Mouse (Mus musculus) v-Abl transformed pro-B cells (cell line): ENCODE data around the gene Terf2ip.

Source experiments
- in situ Hi-C, 2 experiments: fragments of 400-800 bp; cut with MboI; formaldehyde crosslinking; loops; one replicate each; pipeline ENCODE4 v1.15.1; 2025; ENCODE audit not compliant: unreplicated experiment in 2 of 2

Gene Terf2ip

GRCm38 (mm10) chr8:112010997-112011815 is at the start of gene Terf2ip, which contains the start of gene Kars:
Gene Terf2ip, plus strand, starts transcription at chr8:112011398.
Gene Kars, minus strand, starts transcription at chr8:112011323.
- in situ Hi-C loops: loop anchor here in 1 of 2 experiments (25.0 kb wide), 1 partner anchor 499 kb away; the partner anchor contains the start of gene Wdr59

GRCm38 (mm10) chr8:111962589-111962988 is 48.6 kb upstream of the Terf2ip start:
- in situ Hi-C loops: no loop called here

- in situ Hi-C loops: no loop called here
These were observed 48.1 kb upstream of the Terf2ip start for GRCm38 (mm10) chr8:111963091-111963490.

- in situ Hi-C loops: no loop called here
These were observed 47.7 kb upstream of the Terf2ip start for GRCm38 (mm10) chr8:111963546-111963945.

GRCm38 (mm10) chr8:111964351-111964750 is 46.8 kb upstream of the Terf2ip start:
- in situ Hi-C loops: no loop called here

- in situ Hi-C loops: no loop called here
These were observed 46.2 kb upstream of the Terf2ip start for GRCm38 (mm10) chr8:111964849-111965561.

- in situ Hi-C loops: no loop called here
These were observed 43.8 kb upstream of the Terf2ip start for GRCm38 (mm10) chr8:111967246-111967870.

GRCm38 (mm10) chr8:111968541-111968940 is 42.7 kb upstream of the Terf2ip start:
- in situ Hi-C loops: no loop called here

GRCm38 (mm10) chr8:111968991-111969390 is 42.2 kb upstream of the Terf2ip start:
- in situ Hi-C loops: no loop called here

GRCm38 (mm10) chr8:111974138-111974537 is 37.1 kb upstream of the Terf2ip start:
- in situ Hi-C loops: no loop called here

- in situ Hi-C loops: loop anchor here (25.0 kb wide), 2 partner anchors 463 to 638 kb away; partner anchors contain the start of genes Mlkl (in 1 of the 2) and Wdr59 (in 1 of the 2)
These were observed 35.5 kb upstream of the Terf2ip start for GRCm38 (mm10) chr8:111975706-111976105.

GRCm38 (mm10) chr8:111976326-111976725 is 34.9 kb upstream of the Terf2ip start:
- in situ Hi-C loops: loop anchor here (25.0 kb wide), 2 partner anchors 464 to 639 kb away; partner anchors contain the start of genes Mlkl (in 1 of the 2) and Wdr59 (in 1 of the 2)

- in situ Hi-C loops: loop anchor here (25.0 kb wide), 2 partner anchors 466 to 641 kb away; partner anchors contain the start of genes Mlkl (in 1 of the 2) and Wdr59 (in 1 of the 2)
These were observed 33.1 kb upstream of the Terf2ip start for GRCm38 (mm10) chr8:111978147-111978546.

- in situ Hi-C loops: loop anchor here (5.0 to 25.0 kb wide), 3 partner anchors 110 to 645 kb away; partner anchors contain the start of genes Mlkl (in 1 of the 2) and Wdr59 (in 1 of the 2)
These were observed 29.1 kb upstream of the Terf2ip start for GRCm38 (mm10) chr8:111982116-111982515.

- in situ Hi-C loops: loop anchor here (5.0 to 25.0 kb wide), 3 partner anchors 112 to 647 kb away; partner anchors contain the start of genes Mlkl (in 1 of the 2) and Wdr59 (in 1 of the 2)
These were observed 26.7 kb upstream of the Terf2ip start for GRCm38 (mm10) chr8:111984511-111984910.

GRCm38 (mm10) chr8:111989911-111990310 is 21.3 kb upstream of the Terf2ip start:
- in situ Hi-C loops: loop anchor here (5.0 to 25.0 kb wide), 5 partner anchors 42 to 653 kb away; partner anchors contain the start of genes Gabarapl2 (in 1 of the 2), Mlkl (in 1 of the 2) and Wdr59 (in 1 of the 2)

GRCm38 (mm10) chr8:111991278-111991677 is 19.9 kb upstream of the Terf2ip start:
- in situ Hi-C loops: loop anchor here (5.0 to 25.0 kb wide), 4 partner anchors 41 to 654 kb away; partner anchors contain the start of genes Gabarapl2 (in 1 of the 2), Mlkl (in 1 of the 2) and Wdr59 (in 1 of the 2)

- in situ Hi-C loops: loop anchor here (5.0 to 25.0 kb wide), 4 partner anchors 40 to 655 kb away; partner anchors contain the start of genes Gabarapl2 (in 1 of the 2), Mlkl (in 1 of the 2) and Wdr59 (in 1 of the 2)
These were observed 19.0 kb upstream of the Terf2ip start, which contains the start of gene Adat1 for GRCm38 (mm10) chr8:111992013-111992702. Gene Adat1, minus strand, starts transcription at chr8:111992302.

GRCm38 (mm10) chr8:111992703-111993039 is 18.5 kb upstream of the Terf2ip start:
- in situ Hi-C loops: loop anchor here (5.0 to 25.0 kb wide), 4 partner anchors 40 to 655 kb away; partner anchors contain the start of genes Gabarapl2 (in 1 of the 2), Mlkl (in 1 of the 2) and Wdr59 (in 1 of the 2)
